8 mouse cellular contexts compared by ENCODE assay signal in genomic region chr14:53121704-53122103, GRCm38 (mm10).
DNase-seq lines count a peak whose midpoint lies in the region; ATAC-seq and TF ChIP-seq lines count a peak whose summit lies in the region.
"Not testable (repeated sequence)": the region's sequence is repeated elsewhere in the genome, so short reads cannot be mapped to it uniquely, and the experiment has no call there.

No protein-coding gene starts in this region.

- DNase-seq in CD8-positive naive resting alpha-beta T cell, adult 2 months (ENCODE audit: low read depth in 2 of 2, low spot score in 2 of 2): peak; percentile 29 to 61
- peak; percentile 3 to 6 for DNase-seq in cerebellum, adult 18-20 months
- DNase-seq in frontal cortex, postnatal 14 days (ENCODE audit: low spot score in 2 of 2): peak; percentile 10 to 25
- peak in 1 of 2 experiments; percentile 47 for DNase-seq in layer of hippocampus, adult 2 months (ENCODE audit: low spot score in 2 of 2)
- not testable (repeated sequence) for DNase-seq in lung, postnatal 0 days (ENCODE audit: low spot score)
- DNase-seq in thymus, postnatal 10 days (ENCODE audit: low spot score in 2 of 2): peak; percentile 51 to 59

- H3K4me2 ChIP-seq in hindbrain, embryonic 15.5 days; lung, postnatal 0 days (replicated peaks; ENCODE audit: low read depth, low read length); neural tube, embryonic 14.5 days (ENCODE audit: low read depth, low read length): not testable (repeated sequence)

- ATAC-seq in hindbrain, embryonic 15.5 days (ENCODE audit: low FRiP score, low read depth): 0 out of 2 replicates have a peak, but pooled peaks have one; percentile 34
- not testable (repeated sequence) for ATAC-seq in lung, postnatal 0 days
- ATAC-seq in neural tube, embryonic 14.5 days (ENCODE audit: low read depth): peak; percentile 87

- H3K9me3 ChIP-seq in hindbrain, embryonic 15.5 days; lung, postnatal 0 days (ENCODE audit: low read length); neural tube, embryonic 14.5 days (ENCODE audit: control insufficient read depth, low read length): not testable (repeated sequence)

- not testable (repeated sequence) for H3K27ac ChIP-seq in hindbrain, embryonic 15.5 days (replicated peaks); layer of hippocampus, adult 2 months; lung, postnatal 0 days (ENCODE audit: low read length); neural tube, embryonic 14.5 days (ENCODE audit: low read depth, low read length)

- peak; percentile 68 for TF ChIP-seq CTCF in layer of hippocampus, adult 2 months (conservative IDR thresholded peaks at IDR 0.05)
- TF ChIP-seq CTCF in lung, postnatal 0 days (IDR thresholded peaks at IDR 0.05): peak; percentile 21; the same call in 1 of the 2 replicates

- TF ChIP-seq EP300 in lung, postnatal 0 days (IDR thresholded peaks at IDR 0.05): not testable (repeated sequence)

- 18% methylated on average over 2 of the region's 3 CpGs for WGBS in hindbrain, embryonic 15.5 days
- 13% methylated on average over 2 of the region's 3 CpGs for WGBS in lung, postnatal 0 days
- 17% methylated on average over 2 of the region's 3 CpGs for WGBS in neural tube, embryonic 14.5 days

- not testable (repeated sequence) for H3K9ac ChIP-seq in hindbrain, embryonic 15.5 days; lung, postnatal 0 days (replicated peaks; ENCODE audit: low read depth); neural tube, embryonic 14.5 days (replicated peaks; ENCODE audit: low read depth, low read length)

- H3K36me3 ChIP-seq in hindbrain, embryonic 15.5 days; lung, postnatal 0 days (ENCODE audit: insufficient read depth, low read length); neural tube, embryonic 14.5 days (ENCODE audit: control insufficient read depth, insufficient read depth, low read length): not testable (repeated sequence)

- not testable (repeated sequence) for H3K4me3 ChIP-seq in hindbrain, embryonic 15.5 days; layer of hippocampus, adult 2 months; lung, postnatal 0 days (ENCODE audit: low read depth, low read length); neural tube, embryonic 14.5 days (ENCODE audit: low read depth, low read length)

- H3K4me1 ChIP-seq in hindbrain, embryonic 15.5 days (replicated peaks); lung, postnatal 0 days (ENCODE audit: insufficient read depth, low read depth, low read length); neural tube, embryonic 14.5 days (ENCODE audit: control insufficient read depth, insufficient read depth, low read length): not testable (repeated sequence)

- H3K27me3 ChIP-seq in hindbrain, embryonic 15.5 days; lung, postnatal 0 days (replicated peaks; ENCODE audit: insufficient read depth, low read length); neural tube, embryonic 14.5 days (ENCODE audit: control insufficient read depth, insufficient read depth, low read length): not testable (repeated sequence)
